Mouse (Mus musculus) hindbrain, embryonic 10.5 days (tissue): ENCODE measurements at regions not wholly inside any gene's neighbourhood (a gene's known extent, or its start where the extent isn't known, plus 50 kb on each side); places are given as distances from the start of the nearest gene placed in this dataset.

Experiments used
- DNase-seq: peaks from one replicate; pipeline ENCODE4 v3.0.0-alpha.2; 2017; ENCODE audit warnings: low spot score
- H3K27ac ChIP-seq: fragments of 300-500 bp; sonication (generic); 2 replicates; pipeline ENCODE4 v1.5.1; 2016; ENCODE audit warnings: mild to moderate bottlenecking, moderate library complexity
- H3K27me3 ChIP-seq: fragments of 300-500 bp; sonication (generic); 2 replicates; pipeline ENCODE4 v1.6.1; 2016; ENCODE audit warnings: mild to moderate bottlenecking; ENCODE audit not compliant: poor library complexity, insufficient read depth, severe bottlenecking
- H3K36me3 ChIP-seq: fragments of 300-500 bp; sonication (generic); 2 replicates; pipeline ENCODE4 v1.6.1; 2016; ENCODE audit warnings: mild to moderate bottlenecking, moderate library complexity
- H3K4me1 ChIP-seq: fragments of 300-500 bp; sonication (generic); replicated peaks from 2 replicates; pipeline ENCODE4 v1.6.1; 2016; ENCODE audit warnings: mild to moderate bottlenecking
- H3K4me3 ChIP-seq: fragments of 300-500 bp; sonication (generic); 2 replicates; pipeline ENCODE4 v1.5.1; 2016; ENCODE audit warnings: mild to moderate bottlenecking, moderate library complexity
- H3K9me3 ChIP-seq: fragments of 300-500 bp; sonication (generic); 2 replicates; pipeline ENCODE4 v1.6.1; 2016; ENCODE audit warnings: mild to moderate bottlenecking, moderate library complexity
- WGBS: fragments of 180-500 bp; shearing (Covaris S2); methylation state at CpG from one replicate; pipeline ENCODE4 v1.1.7; 2016; 5-methylcytosine and 5-hydroxymethylcytosine counted together

- no peaks in the 10 kb centered on the region for H3K27me3 ChIP-seq
- no peak for DNase-seq
- no peaks in the 10 kb centered on the region for H3K36me3 ChIP-seq
- no peak overlapping the region for H3K4me3 ChIP-seq
- 82% methylated on average over 9 of the region's 9 CpGs for WGBS
- no peaks in the 10 kb centered on the region for H3K4me1 ChIP-seq
- no peaks in the 10 kb centered on the region for H3K9me3 ChIP-seq
- no peak overlapping the region for H3K27ac ChIP-seq
These were observed 193.6 kb downstream of the Qdpr start for GRCm38 (mm10) chr5:45256256-45256999.

- Histone ChIP-seq H3K36me3 (no peaks in the 10 kb centered on the region), H3K4me3 (no peak overlapping the region), H3K27ac (no peak overlapping the region), H3K4me1 (no peaks in the 10 kb centered on the region), H3K27me3 (no peaks in the 10 kb centered on the region), H3K9me3 (no peaks in the 10 kb centered on the region)
- WGBS, result 86% methylated on average over 4 of the region's 4 CpGs
- DNase-seq, result no peak
These were observed 218.2 kb downstream of the Qdpr start for GRCm38 (mm10) chr5:45231856-45232255.

DNA sequence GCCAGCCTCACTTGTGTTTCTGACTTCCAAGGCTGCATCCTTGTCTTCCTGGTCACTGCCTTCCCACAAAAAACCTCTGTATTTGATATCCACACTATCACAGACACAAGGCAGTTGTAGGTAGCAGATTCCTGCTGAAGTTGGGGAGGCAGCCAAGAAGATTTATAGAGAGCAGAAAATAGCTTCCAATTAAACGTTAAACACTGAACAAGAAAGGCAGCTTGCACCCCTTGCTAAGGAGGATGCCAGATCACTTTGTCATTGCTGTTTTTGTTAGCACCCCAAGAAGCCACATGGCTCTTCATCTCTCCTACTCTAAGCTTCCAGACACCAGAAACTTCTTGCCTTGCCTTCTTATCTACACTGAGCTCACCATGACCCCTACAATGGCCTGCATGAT is 219.9 kb downstream of the Qdpr start:
- WGBS, result 85% methylated on average over 1 of the region's 1 CpGs
- no peaks in the 10 kb centered on the region for H3K27me3 ChIP-seq
- DNase-seq, result no peak
- H3K4me1 ChIP-seq, result no peaks in the 10 kb centered on the region
- no peaks in the 10 kb centered on the region for H3K9me3 ChIP-seq
- H3K4me3 ChIP-seq, result no peak overlapping the region
- H3K36me3 ChIP-seq, result no peaks in the 10 kb centered on the region
- H3K27ac ChIP-seq, result no peak overlapping the region

GRCm38 (mm10) chr5:45229477-45229876 is 220.6 kb downstream of the Qdpr start:
- H3K4me1 ChIP-seq, result no peaks in the 10 kb centered on the region
- H3K27ac ChIP-seq, result no peak overlapping the region
- 68% methylated on average over 3 of the region's 3 CpGs for WGBS
- H3K27me3 ChIP-seq, result no peaks in the 10 kb centered on the region
- no peaks in the 10 kb centered on the region for H3K9me3 ChIP-seq
- H3K4me3 ChIP-seq, result no peak overlapping the region
- DNase-seq, result no peak
- H3K36me3 ChIP-seq, result no peaks in the 10 kb centered on the region

DNA sequence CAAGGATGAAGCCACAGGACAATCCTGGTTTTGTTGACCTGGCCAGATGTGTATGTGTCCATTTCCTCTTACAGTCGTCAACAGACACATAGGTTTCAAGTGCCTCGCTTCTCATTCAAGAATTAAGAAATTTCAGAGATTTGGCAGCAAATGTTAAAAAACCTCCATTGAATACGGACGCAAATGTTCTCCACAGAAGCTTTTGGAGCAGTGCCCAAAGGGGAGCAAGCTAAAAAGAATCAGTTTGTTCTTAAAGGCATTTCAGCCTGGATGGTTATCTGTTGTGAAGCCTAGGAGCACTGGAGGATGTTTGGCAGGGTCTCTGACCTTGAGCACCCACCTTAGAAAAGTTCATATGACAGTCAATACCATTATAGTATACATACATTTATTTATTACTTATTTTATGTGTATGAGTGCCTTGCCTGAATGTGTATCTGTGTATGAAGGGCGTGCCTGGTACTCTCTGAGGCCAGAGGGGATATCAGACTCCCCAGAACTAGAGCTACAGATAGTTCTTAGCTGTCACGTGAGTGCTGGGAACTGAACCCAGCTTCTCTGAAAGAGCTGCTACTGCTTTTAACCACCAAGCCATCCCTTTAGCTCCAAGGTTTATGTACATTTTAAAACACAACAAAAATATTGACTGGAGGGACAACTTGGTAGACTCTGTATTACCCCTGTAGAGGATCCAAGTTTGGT is 221.7 kb downstream of the Qdpr start:
- 87% methylated on average over 6 of the region's 6 CpGs for WGBS
- no peaks in the 10 kb centered on the region for H3K27me3 ChIP-seq
- H3K27ac ChIP-seq, result no peak overlapping the region
- H3K4me3 ChIP-seq, result no peak overlapping the region
- H3K9me3 ChIP-seq, result no peaks in the 10 kb centered on the region
- DNase-seq, result no peak
- no peaks in the 10 kb centered on the region for H3K4me1 ChIP-seq
- H3K36me3 ChIP-seq, result no peaks in the 10 kb centered on the region

- H3K4me3 ChIP-seq, result no peak overlapping the region
- H3K27ac ChIP-seq, result no peak overlapping the region
- H3K36me3 ChIP-seq, result no peaks in the 10 kb centered on the region
- WGBS, result 92% methylated on average over 6 of the region's 6 CpGs
- no peaks in the 10 kb centered on the region; the same call in 1 of the 2 replicates for H3K4me1 ChIP-seq
- DNase-seq, result no peak
- no peaks in the 10 kb centered on the region for H3K27me3 ChIP-seq
- H3K9me3 ChIP-seq, result no peaks in the 10 kb centered on the region
These were observed 229.6 kb downstream of the Qdpr start for GRCm38 (mm10) chr5:45220272-45220916.

GRCm38 (mm10) chr5:45219558-45219957 is 230.5 kb downstream of the Qdpr start:
- 73% methylated on average over 1 of the region's 1 CpGs for WGBS

DNA sequence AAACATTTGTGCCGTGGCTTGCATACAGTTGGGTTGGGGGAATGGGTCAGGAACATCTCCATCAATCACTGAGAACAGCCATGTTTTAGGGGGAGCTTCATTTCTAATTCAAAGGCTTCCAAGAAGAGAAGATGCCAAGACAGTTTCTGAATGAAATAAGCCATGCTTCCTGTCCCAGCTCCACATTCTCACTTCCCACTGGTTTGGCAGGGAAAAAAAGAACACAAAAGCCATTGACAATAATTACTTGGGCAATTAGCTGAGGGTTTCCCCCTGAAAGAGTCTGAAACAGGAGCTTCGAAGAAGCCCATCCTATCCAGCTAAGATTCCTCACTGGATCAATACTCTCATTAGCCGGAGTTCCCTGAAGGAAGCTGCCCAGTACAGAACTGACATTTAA is 230.9 kb downstream of the Qdpr start:
- H3K4me3 ChIP-seq, result no peak overlapping the region
- H3K4me1 ChIP-seq, result no peaks in the 10 kb centered on the region; the same call in 1 of the 2 replicates
- WGBS, result 63% methylated on average over 3 of the region's 3 CpGs
- H3K36me3 ChIP-seq, result no peaks in the 10 kb centered on the region
- no peak for DNase-seq
- H3K27ac ChIP-seq, result no peak overlapping the region
- no peaks in the 10 kb centered on the region for H3K9me3 ChIP-seq
- H3K27me3 ChIP-seq, result no peaks in the 10 kb centered on the region

More at GRCm38 (mm10) chr5:45219558-45219957, 230.5 kb downstream of the Qdpr start:
- no peak for DNase-seq
- Histone ChIP-seq H3K36me3 (no peaks in the 10 kb centered on the region), H3K27ac (no peak overlapping the region), H3K27me3 (no peaks in the 10 kb centered on the region), H3K4me3 (no peak overlapping the region), H3K9me3 (no peaks in the 10 kb centered on the region), H3K4me1 (no peaks in the 10 kb centered on the region; the same call in 1 of the 2 replicates)

- no peak for DNase-seq
- Histone ChIP-seq H3K36me3 (no peaks in the 10 kb centered on the region), H3K9me3 (no peaks in the 10 kb centered on the region), H3K4me1 (no peaks in the 10 kb centered on the region; the same call in 1 of the 2 replicates), H3K27me3 (no peaks in the 10 kb centered on the region), H3K4me3 (no peak overlapping the region), H3K27ac (no peak overlapping the region)
These were observed 235.6 kb downstream of the Qdpr start for GRCm38 (mm10) chr5:45214475-45214874.

GRCm38 (mm10) chr5:45198408-45198807 is 251.6 kb downstream of the Qdpr start:
- no peak overlapping the region for H3K27ac ChIP-seq
- no peaks in the 10 kb centered on the region for H3K9me3 ChIP-seq
- H3K36me3 ChIP-seq, result no peaks in the 10 kb centered on the region
- H3K4me3 ChIP-seq, result no peak overlapping the region
- no peak for DNase-seq
- no peaks in the 10 kb centered on the region for H3K4me1 ChIP-seq
- 91% methylated on average over 1 of the region's 1 CpGs for WGBS
- no peaks in the 10 kb centered on the region for H3K27me3 ChIP-seq

DNA sequence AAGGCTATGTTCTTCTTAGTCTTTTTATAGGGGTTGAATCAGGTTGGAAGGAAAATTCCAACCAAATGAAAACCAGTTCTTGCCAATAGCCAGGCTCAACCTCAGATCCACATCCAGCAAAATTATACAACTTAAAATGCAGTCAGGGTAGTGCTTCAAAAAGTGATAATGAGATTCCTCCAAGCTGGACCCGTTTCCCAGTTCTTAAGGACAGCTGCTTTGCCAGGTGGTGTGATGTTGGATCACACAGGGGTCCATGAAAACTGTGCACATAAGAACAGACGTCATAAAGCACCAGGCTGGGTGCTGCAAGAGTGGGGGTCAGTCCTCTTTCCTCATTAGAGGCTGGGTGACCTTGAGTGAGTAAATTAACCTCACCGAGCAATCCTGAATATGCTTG is 253.9 kb downstream of the Qdpr start:
- Histone ChIP-seq H3K4me3 (no peak overlapping the region), H3K27me3 (no peaks in the 10 kb centered on the region), H3K36me3 (no peaks in the 10 kb centered on the region), H3K4me1 (no peaks in the 10 kb centered on the region), H3K27ac (no peak overlapping the region), H3K9me3 (no peaks in the 10 kb centered on the region)
- 69% methylated on average over 3 of the region's 3 CpGs for WGBS
- no peak for DNase-seq

GRCm38 (mm10) chr5:45192287-45192686 is 257.7 kb downstream of the Qdpr start:
- H3K27me3 ChIP-seq, result no peaks in the 10 kb centered on the region
- no peak for DNase-seq
- H3K9me3 ChIP-seq, result no peaks in the 10 kb centered on the region

More at GRCm38 (mm10) chr5:45192287-45192686, 257.7 kb downstream of the Qdpr start:
- Histone ChIP-seq H3K36me3 (no peaks in the 10 kb centered on the region), H3K27ac (no peak overlapping the region), H3K4me1 (no peaks in the 10 kb centered on the region), H3K4me3 (no peak overlapping the region)
